Mouse (Mus musculus) embryonic facial prominence, embryonic 12.5 days (tissue): Measurements from ENCODE around the gene Sult2a7. TPM values are rescaled to one million over a fixed set of nuclear protein-coding genes. Genes with fewer than 3 reads are reported as not detected.

ENCODE experiments used
- ATAC-seq: fragments of 200-750 bp; cut with Nextera tagmentation; 2 replicates; pipeline ENCODE4 v1.8.0; 2017; ENCODE audit not compliant: insufficient number of reproducible peaks, insufficient read depth, low FRiP score, low TSS enrichment
- H3K27ac ChIP-seq: fragments of 300-500 bp; sonication (generic); 2 replicates; pipeline ENCODE4 v1.5.1; 2016; ENCODE audit warnings: mild to moderate bottlenecking
- H3K27me3 ChIP-seq: fragments of 300-500 bp; sonication (generic); 2 replicates; pipeline ENCODE4 v1.6.1; 2016; ENCODE audit warnings: mild to moderate bottlenecking, moderate library complexity
- H3K36me3 ChIP-seq: fragments of 300-500 bp; sonication (generic); 2 replicates; pipeline ENCODE4 v1.6.1; 2016; ENCODE audit warnings: mild to moderate bottlenecking
- H3K4me1 ChIP-seq: fragments of 300-500 bp; sonication (generic); 2 replicates; pipeline ENCODE4 v1.6.1; 2016
- H3K4me2 ChIP-seq: fragments of 300-500 bp; sonication (generic); replicated peaks from 2 replicates; pipeline ENCODE4 v1.6.1; 2016; ENCODE audit warnings: mild to moderate bottlenecking, moderate library complexity
- H3K4me3 ChIP-seq: fragments of 300-500 bp; sonication (generic); 2 replicates; pipeline ENCODE4 v1.5.1; 2016; ENCODE audit warnings: mild to moderate bottlenecking
- H3K9ac ChIP-seq: fragments of 300-500 bp; sonication (generic); 2 replicates; pipeline ENCODE4 v1.6.1; 2016; ENCODE audit warnings: mild to moderate bottlenecking, moderate library complexity
- H3K9me3 ChIP-seq: fragments of 300-500 bp; sonication (generic); 2 replicates; pipeline ENCODE4 v1.6.1; 2016; ENCODE audit warnings: mild to moderate bottlenecking, moderate library complexity
- WGBS: fragments of 180-500 bp; shearing (Covaris S2); methylation state at CpG from one replicate; pipeline ENCODE4 v1.1.7; 2016; 5-methylcytosine and 5-hydroxymethylcytosine counted together
- polyA plus RNA-seq: library from polyadenylated mRNA; unstranded; fragments of >200 nt; fragmentation: Nextera tagmentation; extraction: Ambion mirVana; gene quantifications from 2 replicates; pipeline ENCODE4 v1.2.1, GENCODE M21; 2016

Sult2a7 gene
- polyA plus RNA-seq = not detected in 2 replicates

GRCm38 (mm10) chr7:14494130-14494529 is at the start of gene Sult2a7:
Sult2a7 (minus strand) TSS chr7:14494230.
- H3K27ac ChIP-seq = no peak within 1 kb of the TSS
- no peaks in the 10 kb centered on the region for H3K36me3 ChIP-seq
- ATAC-seq = no peak
- no peaks in the 10 kb centered on the region for H3K4me1 ChIP-seq
- 87% methylated on average over 4 of the region's 4 CpGs for WGBS
- H3K9me3 ChIP-seq = no peaks in the 10 kb centered on the region
- H3K4me3 ChIP-seq = no peak within 1 kb of the TSS
- no peak within 1 kb of the TSS for H3K4me2 ChIP-seq
- no peaks in the 10 kb centered on the region for H3K27me3 ChIP-seq
- H3K9ac ChIP-seq = no peak within 1 kb of the TSS

DNA sequence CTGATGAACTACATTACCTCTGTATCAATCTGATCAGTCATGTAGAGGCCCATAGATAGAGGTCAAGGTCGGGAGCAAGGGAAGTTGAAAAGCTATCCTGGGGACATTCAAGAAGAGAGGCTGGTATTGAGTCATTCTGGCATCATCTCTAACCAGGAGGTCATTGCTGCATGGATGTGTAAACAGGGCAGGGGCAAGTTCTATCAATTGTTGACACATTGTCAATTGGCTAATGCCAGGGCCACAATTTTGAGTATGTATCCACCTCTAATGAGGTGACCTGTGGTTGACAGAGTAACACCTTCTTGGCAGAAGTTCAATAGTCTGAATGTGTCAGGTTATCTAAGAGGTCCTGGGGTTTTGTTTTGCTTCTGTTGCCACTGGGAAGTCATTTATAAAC is 31.2 kb upstream of the Sult2a7 start:
- H3K9ac ChIP-seq = no peak overlapping the region
- no peaks in the 10 kb centered on the region for H3K27me3 ChIP-seq
- no peak for ATAC-seq
- H3K27ac ChIP-seq = no peak overlapping the region
- peaks cover 13% of the 10 kb centered on the region; the same call in 1 of the 2 replicates for H3K9me3 ChIP-seq
- no peak overlapping the region for H3K4me2 ChIP-seq
- WGBS = 55% methylated on average over 1 of the region's 1 CpGs
- no peaks in the 10 kb centered on the region for H3K4me1 ChIP-seq
- no peaks in the 10 kb centered on the region for H3K36me3 ChIP-seq
- no peak overlapping the region for H3K4me3 ChIP-seq

GRCm38 (mm10) chr7:14522636-14523035 is 28.6 kb upstream of the Sult2a7 start:
- ATAC-seq = no peak
- 65% methylated on average over 1 of the region's 1 CpGs for WGBS
- peaks cover 27% of the 10 kb centered on the region for H3K9me3 ChIP-seq

DNA sequence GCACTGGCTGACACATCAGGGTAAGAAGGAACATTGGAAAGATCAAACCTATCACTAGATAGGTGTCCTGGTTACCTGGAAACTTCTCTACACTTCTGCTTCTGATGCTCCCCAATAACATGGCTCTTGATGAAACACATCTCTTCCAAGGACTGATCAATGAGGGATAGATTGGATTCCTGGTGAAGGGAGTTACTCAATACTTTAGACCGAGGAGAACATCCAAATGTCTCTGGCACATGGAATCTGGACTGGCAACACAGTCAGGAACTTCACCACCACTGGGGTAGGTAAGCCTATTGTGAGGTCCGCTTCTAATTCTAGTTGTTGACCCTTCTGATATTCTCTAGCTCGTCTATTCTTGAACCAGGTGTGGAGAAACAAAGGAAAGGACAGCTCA is 24.3 kb upstream of the Sult2a7 start:
- ATAC-seq = no peak
- Histone ChIP-seq H3K4me1 (no peaks in the 10 kb centered on the region), H3K9ac (no peak overlapping the region), H3K36me3 (no peaks in the 10 kb centered on the region), H3K4me2 (no peak overlapping the region), H3K9me3 (peaks cover 29% of the 10 kb centered on the region), H3K4me3 (no peak overlapping the region), H3K27ac (no peak overlapping the region), H3K27me3 (no peaks in the 10 kb centered on the region)
- 68% methylated on average over 3 of the region's 3 CpGs for WGBS

More at GRCm38 (mm10) chr7:14522636-14523035, 28.6 kb upstream of the Sult2a7 start:
- no peaks in the 10 kb centered on the region for H3K36me3 ChIP-seq
- H3K27me3 ChIP-seq = no peaks in the 10 kb centered on the region
- H3K9ac ChIP-seq = no peak overlapping the region
- no peak overlapping the region for H3K4me3 ChIP-seq
- H3K4me1 ChIP-seq = no peaks in the 10 kb centered on the region
- H3K27ac ChIP-seq = no peak overlapping the region
- no peak overlapping the region for H3K4me2 ChIP-seq

- H3K36me3 ChIP-seq = no peaks in the 10 kb centered on the region
Measured at GRCm38 (mm10) chr7:14492886-14493285, 1.1 kb downstream of the Sult2a7 start.

DNA sequence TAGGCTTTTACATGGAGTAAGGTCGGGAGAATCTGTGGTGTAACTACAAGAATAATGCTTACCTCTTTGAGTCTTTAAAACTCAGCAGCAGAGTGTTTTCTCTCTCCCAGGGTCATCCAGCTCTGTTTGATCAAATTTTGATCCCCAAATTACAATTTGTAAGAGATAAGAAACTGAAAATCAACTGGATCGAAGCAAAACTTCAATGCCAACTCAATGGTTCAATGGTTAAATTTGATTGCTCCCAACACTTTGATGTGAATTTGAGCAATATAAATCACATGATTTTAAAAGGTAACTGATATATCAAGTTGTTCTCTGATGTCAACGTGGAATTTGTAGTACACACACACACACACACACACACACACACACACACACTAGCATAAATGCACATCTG is 47.5 kb downstream of the Sult2a7 start, which contains the start of gene Sult2a8:
Sult2a8 (minus strand) TSS at position 236 of the 400 bp plus-strand sequence.
- H3K4me1 ChIP-seq = no peaks in the 10 kb centered on the region
- no peak within 1 kb of the TSS for H3K27ac ChIP-seq
- no peak within 1 kb of the TSS for H3K4me3 ChIP-seq
- no peak within 1 kb of the TSS for H3K9ac ChIP-seq
- WGBS = 61% methylated on average over 3 of the region's 3 CpGs
- H3K27me3 ChIP-seq = no peaks in the 10 kb centered on the region
- no peak within 1 kb of the TSS for H3K4me2 ChIP-seq
- H3K36me3 ChIP-seq = no peaks in the 10 kb centered on the region
- peaks cover 8% of the 10 kb centered on the region; the same call in 1 of the 2 replicates for H3K9me3 ChIP-seq
- no peak for ATAC-seq

More at GRCm38 (mm10) chr7:14492886-14493285, 1.1 kb downstream of the Sult2a7 start:
- Histone ChIP-seq H3K27ac (no peak overlapping the region), H3K9me3 (no peaks in the 10 kb centered on the region), H3K4me3 (no peak overlapping the region), H3K4me1 (no peaks in the 10 kb centered on the region), H3K4me2 (no peak overlapping the region), H3K9ac (no peak overlapping the region), H3K27me3 (no peaks in the 10 kb centered on the region)
- no peak for ATAC-seq
- WGBS = 67% methylated on average over 3 of the region's 3 CpGs

DNA sequence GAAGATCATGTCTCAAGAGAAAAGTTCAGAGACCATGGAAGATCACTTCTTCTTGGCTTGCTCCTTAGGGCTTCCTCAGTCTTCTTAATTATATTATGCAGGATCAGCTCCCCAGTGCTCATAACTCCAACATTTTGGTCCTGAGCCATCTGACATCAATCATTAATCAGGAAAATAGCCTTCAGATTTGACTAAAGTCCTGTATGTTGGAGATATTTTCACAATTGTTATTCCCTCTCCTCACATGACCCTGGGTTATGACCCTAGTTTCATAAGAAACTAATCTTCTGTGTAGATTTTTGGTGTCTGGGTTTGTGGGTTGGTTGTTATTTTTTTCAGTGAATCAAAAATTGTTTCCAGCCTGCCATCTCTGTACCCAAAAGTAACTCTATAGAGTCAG is 54.4 kb downstream of the Sult2a7 start:
- Histone ChIP-seq H3K27ac (no peak overlapping the region), H3K27me3 (no peaks in the 10 kb centered on the region), H3K4me2 (no peak overlapping the region), H3K9me3 (0 out of 2 replicates have a peak, but pooled peaks cover 5% of the 10 kb centered on the region), H3K36me3 (no peaks in the 10 kb centered on the region), H3K4me1 (no peaks in the 10 kb centered on the region), H3K4me3 (no peak overlapping the region), H3K9ac (no peak overlapping the region)
- no peak for ATAC-seq

- no peak overlapping the region for H3K4me3 ChIP-seq
- no peak overlapping the region for H3K4me2 ChIP-seq
- ATAC-seq = no peak
- H3K9me3 ChIP-seq = 0 out of 2 replicates have a peak, but pooled peaks cover 5% of the 10 kb centered on the region
- H3K36me3 ChIP-seq = no peaks in the 10 kb centered on the region
- H3K27me3 ChIP-seq = no peaks in the 10 kb centered on the region
- no peaks in the 10 kb centered on the region for H3K4me1 ChIP-seq
- 72% methylated on average over 1 of the region's 1 CpGs for WGBS
- no peak overlapping the region for H3K9ac ChIP-seq
- no peak overlapping the region for H3K27ac ChIP-seq
Measured at GRCm38 (mm10) chr7:14438484-14438883, 55.5 kb downstream of the Sult2a7 start.

GRCm38 (mm10) chr7:14438029-14438428 is 56.0 kb downstream of the Sult2a7 start:
- no peaks in the 10 kb centered on the region for H3K36me3 ChIP-seq
- H3K4me2 ChIP-seq = no peak overlapping the region
- ATAC-seq = no peak
- 84% methylated on average over 2 of the region's 2 CpGs for WGBS
- no peaks in the 10 kb centered on the region for H3K27me3 ChIP-seq
- no peak overlapping the region for H3K9ac ChIP-seq
- H3K9me3 ChIP-seq = 0 out of 2 replicates have a peak, but pooled peaks cover 5% of the 10 kb centered on the region
- no peak overlapping the region for H3K4me3 ChIP-seq
- H3K27ac ChIP-seq = no peak overlapping the region
- no peaks in the 10 kb centered on the region for H3K4me1 ChIP-seq

Other genes with a start within 250 kb of the Sult2a7 start
- not detected in 2 replicates for gene Sult2a6, start 239.4 kb downstream of the Sult2a7 start, polyA plus RNA-seq
- gene Obox8, start 160.7 kb downstream of the Sult2a7 start, polyA plus RNA-seq = not detected in 2 replicates
- gene Sult2a8, start 47.5 kb downstream of the Sult2a7 start, polyA plus RNA-seq = not detected in 2 replicates
- gene Vmn1r90, start 69.3 kb upstream of the Sult2a7 start, polyA plus RNA-seq = 0.27 and 0.29 TPM in 2 replicates
- gene Obox7, start 165.3 kb upstream of the Sult2a7 start, polyA plus RNA-seq = not detected in 2 replicates